Mouse (Mus musculus) kidney, postnatal 0 days (tissue): Measurements from ENCODE around the gene Adam15. TPM values are rescaled to one million over a fixed set of nuclear protein-coding genes. Genes with fewer than 3 reads are reported as not detected.
A peak's percentile ranks its signal among the peaks of the same experiment; 100 is the strongest.

Source experiments
- ATAC-seq: fragments of 200-750 bp; cut with Nextera tagmentation; replicated peaks from 2 replicates; pipeline ENCODE4 v1.8.0; 2017; ENCODE audit warnings: low read depth, moderate number of reproducible peaks, moderate TSS enrichment, moderate library complexity; ENCODE audit not compliant: low FRiP score
- DNase-seq: peaks from one replicate; pipeline ENCODE4 v3.0.0-alpha.2; 2016; ENCODE audit warnings: low spot score
- H3K27ac ChIP-seq: fragments of 300-500 bp; sonication (generic); 2 replicates; pipeline ENCODE4 v1.5.1; 2014; ENCODE audit warnings: mild to moderate bottlenecking
- H3K27me3 ChIP-seq: fragments of 300-500 bp; sonication (generic); 2 replicates; pipeline ENCODE4 v1.6.1; 2014; ENCODE audit warnings: low read length, mixed read lengths; ENCODE audit not compliant: insufficient read depth
- H3K36me3 ChIP-seq: fragments of 300-500 bp; sonication (generic); 2 replicates; pipeline ENCODE4 v1.6.1; 2014; ENCODE audit warnings: low read length, mixed read lengths; ENCODE audit not compliant: insufficient read depth
- H3K4me1 ChIP-seq: fragments of 300-500 bp; sonication (generic); replicated peaks from 2 replicates; pipeline ENCODE4 v1.6.1; 2014; ENCODE audit warnings: antibody characterized with exemption, low read length, mixed read lengths; ENCODE audit not compliant: insufficient read depth
- H3K4me2 ChIP-seq: fragments of 300-500 bp; sonication (generic); 2 replicates; pipeline ENCODE4 v1.6.1; 2014; ENCODE audit warnings: mild to moderate bottlenecking, low read length, moderate library complexity, mixed read lengths
- H3K4me3 ChIP-seq: fragments of 300-500 bp; sonication (generic); replicated peaks from 2 replicates; pipeline ENCODE4 v1.5.1; 2014; ENCODE audit warnings: low read depth, low read length
- H3K9ac ChIP-seq: fragments of 300-500 bp; sonication (generic); 2 replicates; pipeline ENCODE4 v1.6.1; 2014; ENCODE audit warnings: low read depth, low read length
- H3K9me3 ChIP-seq: fragments of 300-500 bp; sonication (generic); replicated peaks from 2 replicates; pipeline ENCODE4 v1.6.1; 2016; ENCODE audit warnings: low read length, inconsistent platforms, mixed read lengths
- CTCF ChIP-seq: IDR thresholded peaks from 2 replicates; pipeline ENCODE4 v1.5.1; 2016; ENCODE audit warnings: antibody characterized with exemption, low read depth, mild to moderate bottlenecking, moderate library complexity
- WGBS: fragments of 180-500 bp; shearing (Covaris S2); extraction: QIAGEN DNeasy Blood & Tissue Kit; methylation state at CpG from one replicate; pipeline ENCODE4 v1.1.7; 2014; 5-methylcytosine and 5-hydroxymethylcytosine counted together
- polyA plus RNA-seq: library from polyadenylated mRNA; unstranded; fragments of >200 nt; fragmentation: Nextera tagmentation; extraction: Ambion mirVana; gene quantifications from 2 replicates; pipeline ENCODE4 v1.2.1, GENCODE M21; 2015

Gene Adam15
- polyA plus RNA-seq, 1 experiment from 2014 or later = 85.4 TPM

DNA sequence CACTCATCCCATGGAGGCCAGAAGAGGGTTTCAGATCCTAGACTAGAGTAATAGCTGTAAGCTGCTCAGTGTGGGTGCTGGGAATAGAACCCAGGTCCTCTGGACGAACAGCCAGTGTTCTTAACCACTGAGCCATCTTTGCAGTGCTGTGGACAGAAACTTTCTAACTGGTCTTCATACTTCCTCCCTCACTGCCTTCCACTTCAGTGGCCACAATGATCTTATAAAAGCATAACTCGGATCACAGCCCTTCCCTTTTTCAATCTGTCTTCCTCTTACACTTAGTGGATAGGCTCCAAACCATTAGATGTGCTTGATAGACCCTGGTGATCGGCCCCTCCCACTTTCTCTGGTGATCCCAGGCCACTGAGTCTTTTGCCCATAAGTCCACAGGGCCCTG is 10.4 kb upstream of the Adam15 start:
- no peaks in the 10 kb centered on the region for H3K9me3 ChIP-seq
- H3K27me3 ChIP-seq = no peaks in the 10 kb centered on the region
- no peak overlapping the region for H3K4me3 ChIP-seq
- H3K4me1 ChIP-seq = no peaks in the 10 kb centered on the region
- ATAC-seq (0 out of 2 replicates have a peak, but pooled peaks have one; percentile 26), DNase-seq (no peak)
- H3K4me2 ChIP-seq = no peak overlapping the region
- no peak for TF ChIP-seq CTCF
- H3K9ac ChIP-seq = no peak overlapping the region
- WGBS = 61% methylated on average over 3 of the region's 3 CpGs
- no peak overlapping the region for H3K27ac ChIP-seq
- H3K36me3 ChIP-seq = no peaks in the 10 kb centered on the region

GRCm38 (mm10) chr3:89359630-89360029 is 9.8 kb upstream of the Adam15 start:
- WGBS = 66% methylated on average over 6 of the region's 6 CpGs

DNA sequence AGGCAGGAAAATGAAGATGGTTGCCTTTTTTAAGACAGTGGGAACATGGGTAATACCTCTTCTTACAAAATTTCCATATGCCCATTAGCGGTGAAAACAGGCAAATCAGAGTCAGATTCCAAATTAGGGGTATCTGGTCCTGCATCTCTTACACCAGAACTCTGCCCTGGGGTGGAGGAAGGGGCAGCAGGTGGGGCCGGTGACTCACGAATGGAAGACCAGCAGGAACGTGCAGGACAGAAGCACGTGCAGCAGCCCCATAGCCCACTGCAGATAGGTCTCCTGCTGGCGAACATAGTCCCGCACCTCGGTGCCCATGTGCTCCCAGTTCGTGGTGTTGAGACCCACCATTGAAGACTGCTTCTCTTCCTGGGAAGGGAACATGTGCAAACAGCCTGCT is 6.2 kb upstream of the Adam15 start:
- ATAC-seq (no peak), DNase-seq (no peak)
- Histone ChIP-seq H3K9me3 (no peaks in the 10 kb centered on the region), H3K27ac (peak overlapping the region; percentile 77; the same call in 1 of the 2 replicates), H3K4me3 (no peak overlapping the region), H3K4me2 (no peak overlapping the region), H3K36me3 (no peaks in the 10 kb centered on the region), H3K4me1 (no peaks in the 10 kb centered on the region), H3K9ac (no peak overlapping the region), H3K27me3 (no peaks in the 10 kb centered on the region)
- WGBS = 64% methylated on average over 9 of the region's 9 CpGs
- no peak for TF ChIP-seq CTCF

More at GRCm38 (mm10) chr3:89359630-89360029, 9.8 kb upstream of the Adam15 start:
- Histone ChIP-seq H3K9me3 (no peaks in the 10 kb centered on the region), H3K36me3 (no peaks in the 10 kb centered on the region), H3K4me2 (no peak overlapping the region), H3K4me3 (no peak overlapping the region), H3K27me3 (no peaks in the 10 kb centered on the region), H3K9ac (no peak overlapping the region), H3K27ac (no peak overlapping the region), H3K4me1 (no peaks in the 10 kb centered on the region)
- TF ChIP-seq CTCF = no peak
- DNase-seq (no peak), ATAC-seq (no peak)

DNA sequence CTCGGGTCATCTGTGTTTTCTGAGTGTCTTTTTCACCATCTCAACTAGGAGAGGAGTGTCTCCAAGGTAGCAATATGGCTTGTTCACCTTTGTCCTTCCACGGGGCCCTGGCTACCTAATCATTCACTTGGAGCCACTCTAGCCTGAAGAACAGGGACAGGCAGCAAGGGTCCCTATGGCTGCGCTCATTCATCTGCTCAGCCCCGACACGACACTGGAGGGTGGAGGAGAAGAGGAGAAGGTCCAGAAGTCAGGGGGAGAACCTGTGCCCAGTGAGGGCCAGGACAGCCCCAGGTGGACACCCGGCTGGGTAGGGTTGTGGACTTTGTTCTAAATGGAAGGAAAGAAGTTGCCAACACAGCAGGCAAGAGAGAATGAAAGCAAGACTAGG is 5.7 kb upstream of the Adam15 start:
- Histone ChIP-seq H3K9ac (no peak overlapping the region), H3K36me3 (no peaks in the 10 kb centered on the region), H3K4me2 (no peak overlapping the region; the same call in 1 of the 2 replicates), H3K27me3 (no peaks in the 10 kb centered on the region), H3K27ac (peak overlapping the region; percentile 77), H3K4me1 (0 out of 2 replicates have a peak, but pooled peaks cover under 1% of the 10 kb centered on the region), H3K9me3 (no peaks in the 10 kb centered on the region), H3K4me3 (no peak overlapping the region)
- 67% methylated on average over 6 of the region's 6 CpGs for WGBS
- ATAC-seq (peak; percentile 78), DNase-seq (no peak)
- no peak for TF ChIP-seq CTCF

DNA sequence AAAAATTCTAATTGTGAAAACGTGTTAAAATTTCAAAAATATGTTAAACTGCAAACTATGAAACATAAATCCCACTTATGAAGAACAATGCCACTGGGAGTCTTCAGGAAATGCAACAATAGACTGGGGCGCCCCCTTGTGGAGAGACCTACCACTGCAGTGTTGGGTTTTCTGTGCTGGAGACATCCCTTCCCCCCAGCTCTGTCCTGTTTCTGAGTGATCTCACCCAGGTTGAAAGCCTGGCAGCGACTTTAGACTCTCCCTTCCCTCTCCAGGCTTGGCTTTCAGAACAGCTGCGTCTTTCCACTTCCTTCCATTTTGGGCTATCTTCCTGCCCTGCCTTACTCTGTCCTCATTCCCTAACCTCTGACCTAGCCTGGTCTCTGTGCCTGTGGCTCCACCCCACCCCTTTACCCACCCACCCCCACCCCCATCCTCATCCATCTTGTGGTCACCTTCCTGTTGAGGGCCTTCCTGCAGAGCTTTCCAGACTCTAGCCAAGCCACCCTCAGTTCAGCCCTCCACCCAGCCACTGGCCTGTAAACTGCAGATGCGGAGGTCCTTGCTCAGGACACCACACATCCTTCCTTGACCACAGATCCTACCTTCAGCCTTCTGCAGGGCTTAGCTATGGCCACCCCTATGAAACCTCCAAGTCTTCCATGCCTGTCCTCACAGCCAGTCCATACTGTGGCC is 5.2 kb upstream of the Adam15 start:
- ATAC-seq (peak; percentile 70), DNase-seq (peak; percentile 92)
- 14% methylated on average over 5 of the region's 5 CpGs for WGBS
- Histone ChIP-seq H3K4me3 (no peak overlapping the region), H3K9me3 (no peaks in the 10 kb centered on the region), H3K36me3 (no peaks in the 10 kb centered on the region), H3K4me2 (no peak overlapping the region; the same call in 1 of the 2 replicates), H3K27ac (peak overlapping the region; percentile 77), H3K4me1 (0 out of 2 replicates have a peak, but pooled peaks cover 6% of the 10 kb centered on the region), H3K27me3 (no peaks in the 10 kb centered on the region), H3K9ac (no peak overlapping the region)
- peak; percentile 95 for TF ChIP-seq CTCF

DNA sequence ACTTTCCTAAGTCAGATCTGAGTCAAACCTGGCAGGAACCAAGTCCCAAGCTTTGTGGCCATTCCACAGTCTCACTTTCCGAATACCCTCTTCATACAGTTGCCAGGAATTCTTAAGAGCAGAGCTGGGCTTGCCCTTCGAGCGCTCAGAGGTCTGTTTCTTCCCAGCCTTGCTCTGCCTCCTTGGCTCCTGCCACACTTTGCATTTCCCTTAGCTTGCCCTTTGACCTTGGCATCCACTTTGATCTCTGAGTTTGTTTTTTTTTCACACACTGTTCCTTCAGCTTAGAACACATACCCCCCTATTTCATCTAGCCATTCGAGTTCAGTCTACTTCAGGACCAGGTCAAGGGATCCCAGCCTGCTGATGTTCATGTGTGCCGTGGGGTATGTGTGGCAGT is 1.5 kb upstream of the Adam15 start:
- no peak for TF ChIP-seq CTCF
- DNase-seq (no peak), ATAC-seq (no peak)
- no peaks in the 10 kb centered on the region for H3K9me3 ChIP-seq
- H3K27me3 ChIP-seq = no peaks in the 10 kb centered on the region
- H3K27ac ChIP-seq = no peak overlapping the region
- no peak overlapping the region for H3K4me3 ChIP-seq
- H3K9ac ChIP-seq = no peak overlapping the region
- no peak overlapping the region for H3K4me2 ChIP-seq
- peaks cover 6% of the 10 kb centered on the region; the same call in 1 of the 2 replicates for H3K4me1 ChIP-seq
- no peaks in the 10 kb centered on the region for H3K36me3 ChIP-seq
- 54% methylated on average over 5 of the region's 5 CpGs for WGBS
